Mouse (Mus musculus) lung, postnatal 14 days (tissue): ENCODE data around the gene Wdr66.
A peak's percentile ranks its signal among the peaks of the same experiment; 100 is the strongest.

Experiments used
- DNase-seq: peaks from one replicate; pipeline ENCODE4 v3.0.0; 2021

Gene Wdr66

DNA sequence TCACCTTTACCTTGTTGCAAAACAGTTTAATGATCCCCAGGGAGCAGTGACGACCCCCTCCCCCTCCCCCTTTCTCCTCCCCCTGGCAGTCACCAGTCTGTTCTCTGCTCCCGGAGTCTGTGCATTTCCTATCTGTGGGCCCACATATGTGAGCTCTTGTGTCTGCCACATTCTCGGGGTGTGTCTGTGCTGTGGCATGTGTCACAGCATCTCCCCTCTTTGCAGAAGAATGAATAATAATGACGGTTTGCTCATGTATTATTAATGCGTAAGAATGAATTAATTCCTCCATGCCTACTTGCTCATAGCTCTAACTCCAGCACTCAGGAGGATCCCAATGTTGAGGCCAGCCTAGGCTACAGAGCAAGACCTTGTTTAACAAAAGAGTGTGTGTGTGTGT lies 21.0 kb downstream of the Wdr66 start:
- no peak for DNase-seq

- DNase-seq: peak; percentile 8
Observed at GRCm38 (mm10) chr5:123276636-123277341, 24.9 kb downstream of the Wdr66 start.

GRCm38 (mm10) chr5:123277342-123277701 lies 25.4 kb downstream of the Wdr66 start:
- peak; percentile 33 for DNase-seq

DNA sequence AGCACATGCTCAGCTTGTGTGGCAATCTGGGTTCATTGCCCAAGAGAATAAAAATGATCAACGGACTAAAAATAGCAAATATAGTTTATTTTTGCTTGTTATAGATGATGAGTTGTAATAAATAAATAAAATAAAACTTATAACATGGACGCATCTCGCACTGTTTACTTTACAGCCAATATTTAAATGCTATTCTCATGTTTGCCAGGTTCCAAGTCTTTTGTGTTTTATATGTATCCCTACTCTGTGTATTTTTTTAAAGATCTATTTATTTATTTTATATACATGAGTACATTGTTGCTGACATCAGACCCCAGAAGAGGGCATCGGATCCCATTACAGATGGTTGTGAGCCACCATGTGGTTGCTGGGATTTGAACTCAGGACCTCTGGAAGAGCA lies 25.8 kb downstream of the Wdr66 start:
- DNase-seq: no peak

- DNase-seq: no peak
Observed at GRCm38 (mm10) chr5:123279248-123279647, 27.3 kb downstream of the Wdr66 start.

GRCm38 (mm10) chr5:123281336-123282136 lies 29.6 kb downstream of the Wdr66 start:
- no peak for DNase-seq

- DNase-seq: peak; percentile 58
Observed at GRCm38 (mm10) chr5:123285174-123285573, 33.3 kb downstream of the Wdr66 start.

GRCm38 (mm10) chr5:123288079-123288478 lies 36.2 kb downstream of the Wdr66 start:
- DNase-seq: peak; percentile 28

- no peak for DNase-seq
Observed at GRCm38 (mm10) chr5:123294653-123295052, 42.8 kb downstream of the Wdr66 start.

DNA sequence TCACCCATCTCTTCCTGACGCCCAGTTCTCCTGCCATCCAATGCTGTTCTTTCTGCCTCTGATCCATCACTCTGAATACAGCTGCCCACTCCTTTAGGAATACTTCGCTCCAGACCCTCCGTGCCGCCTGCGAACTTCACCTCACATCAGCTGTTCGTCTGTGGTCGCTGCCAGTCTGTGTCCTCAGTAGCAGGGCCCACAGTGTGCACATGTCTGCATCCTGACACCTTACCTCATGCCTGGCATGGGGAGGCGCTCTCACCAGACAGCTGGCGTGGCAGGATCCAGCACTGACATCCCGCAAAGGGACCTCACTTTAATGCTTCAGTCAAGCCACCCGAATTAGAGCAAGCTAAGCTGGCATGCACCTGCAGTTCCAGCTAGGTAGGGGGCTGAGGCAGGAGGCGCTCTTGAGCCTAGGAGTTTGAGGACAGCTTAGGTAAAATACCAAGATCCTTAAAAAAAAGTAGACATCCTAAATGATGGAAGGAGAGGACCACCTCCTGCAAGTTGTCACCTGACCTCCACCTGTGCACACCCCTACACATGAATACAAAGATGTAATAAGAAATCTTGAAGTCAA lies 44.4 kb downstream of the Wdr66 start:
- DNase-seq: peak; percentile 39

DNA sequence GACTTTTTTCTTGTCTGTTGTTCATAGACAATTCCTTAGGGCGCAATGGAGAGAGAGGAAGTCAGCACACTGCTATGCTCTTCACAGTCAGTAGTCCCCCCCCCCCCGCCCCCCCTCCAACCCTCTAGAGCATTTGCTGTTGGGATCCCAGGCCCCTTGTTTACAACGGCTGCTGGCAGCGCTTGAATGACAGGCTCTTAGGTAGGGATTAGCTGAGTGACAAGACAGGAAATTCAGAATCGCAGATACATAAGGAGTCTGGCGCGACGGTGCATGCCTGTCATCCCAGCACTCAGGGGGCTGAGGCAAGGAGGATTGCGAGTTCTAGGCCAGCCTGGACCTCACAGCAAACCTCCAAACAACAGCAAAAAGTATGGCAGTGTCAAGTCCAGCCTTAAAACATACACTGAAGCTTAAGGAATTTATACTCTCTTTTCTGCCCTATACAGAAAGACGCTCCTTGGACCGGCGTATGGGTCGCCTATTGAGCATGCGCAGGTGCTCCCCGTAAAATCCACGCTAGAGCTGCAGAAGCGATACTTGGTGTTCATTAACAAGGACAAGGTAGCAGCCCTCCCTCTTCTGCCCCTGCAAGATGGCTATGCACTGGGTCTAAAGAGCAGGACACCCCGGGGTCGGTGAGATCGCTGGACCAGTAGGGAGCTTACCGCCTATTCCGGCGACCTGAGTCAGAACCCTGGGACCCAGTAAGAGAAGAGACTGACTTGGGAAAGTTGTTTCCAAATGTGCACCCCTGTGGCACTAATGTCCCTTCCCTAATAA lies 45.3 kb downstream of the Wdr66 start:
- no peak for DNase-seq

GRCm38 (mm10) chr5:123297830-123298229 lies 45.9 kb downstream of the Wdr66 start:
- DNase-seq: no peak

GRCm38 (mm10) chr5:123298526-123298925 lies 46.6 kb downstream of the Wdr66 start:
- no peak for DNase-seq

- no peak for DNase-seq
Observed at GRCm38 (mm10) chr5:123300496-123301034, 48.7 kb downstream of the Wdr66 start.

DNA sequence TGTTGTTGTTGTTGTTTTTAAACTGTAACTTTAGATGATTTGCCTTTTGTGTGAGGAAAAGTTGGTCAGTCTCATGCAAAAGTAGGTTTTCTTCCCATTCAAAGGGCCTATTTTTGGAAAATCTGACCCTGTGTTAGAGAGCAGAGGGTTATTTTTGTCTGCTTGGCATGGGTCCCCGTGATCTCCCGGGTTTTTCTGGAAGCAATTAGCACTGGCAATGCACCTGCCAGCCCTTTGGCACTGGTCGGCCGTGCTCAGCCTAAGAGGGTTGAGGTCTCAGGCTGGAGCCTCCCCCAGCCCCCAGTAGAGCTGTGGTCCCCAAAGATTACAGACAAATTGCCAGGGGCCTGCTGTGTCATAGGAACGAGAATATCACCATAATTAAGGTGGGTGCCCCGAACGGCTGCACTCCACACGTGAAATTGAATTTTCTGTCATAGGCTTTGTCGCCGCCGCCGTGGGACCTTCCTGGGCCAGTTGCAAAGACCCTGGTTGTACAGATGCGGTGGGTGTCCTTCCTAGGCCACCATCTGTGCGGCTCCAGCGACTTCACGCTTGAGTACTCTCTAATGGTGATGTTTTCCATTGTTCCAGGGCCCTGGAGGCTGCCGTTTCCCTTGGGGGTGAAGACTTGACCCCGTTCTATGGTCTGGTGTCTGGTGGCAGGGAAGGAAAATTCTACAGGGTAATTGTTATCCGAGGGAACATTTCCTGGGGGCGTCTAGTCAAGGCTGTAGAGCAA lies 50.0 kb downstream of the Wdr66 start:
- no peak for DNase-seq

GRCm38 (mm10) chr5:123307630-123308282 lies 55.9 kb downstream of the Wdr66 start:
- DNase-seq: no peak

DNA sequence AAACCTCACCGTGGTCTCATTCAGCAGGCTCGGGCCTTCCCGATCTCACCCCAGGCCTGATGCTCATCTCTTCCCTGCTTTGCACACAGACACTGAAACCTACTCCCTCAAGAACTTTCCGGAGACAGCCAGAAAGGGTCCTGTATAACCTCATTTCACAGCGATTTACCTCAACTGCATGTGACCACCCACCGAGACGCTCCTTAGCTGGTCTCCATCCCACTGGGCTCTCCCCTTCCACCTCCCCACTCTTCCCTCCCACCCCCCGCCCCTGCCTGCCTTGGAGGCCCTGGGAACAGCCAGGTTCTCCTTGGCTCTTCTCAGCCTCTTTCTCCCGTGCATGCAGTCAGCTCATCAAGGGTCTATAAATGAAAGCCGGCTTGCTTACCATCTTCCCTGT lies 57.9 kb downstream of the Wdr66 start:
- DNase-seq: no peak

- DNase-seq: no peak
Observed at GRCm38 (mm10) chr5:123310221-123310620, 58.3 kb downstream of the Wdr66 start.

DNA sequence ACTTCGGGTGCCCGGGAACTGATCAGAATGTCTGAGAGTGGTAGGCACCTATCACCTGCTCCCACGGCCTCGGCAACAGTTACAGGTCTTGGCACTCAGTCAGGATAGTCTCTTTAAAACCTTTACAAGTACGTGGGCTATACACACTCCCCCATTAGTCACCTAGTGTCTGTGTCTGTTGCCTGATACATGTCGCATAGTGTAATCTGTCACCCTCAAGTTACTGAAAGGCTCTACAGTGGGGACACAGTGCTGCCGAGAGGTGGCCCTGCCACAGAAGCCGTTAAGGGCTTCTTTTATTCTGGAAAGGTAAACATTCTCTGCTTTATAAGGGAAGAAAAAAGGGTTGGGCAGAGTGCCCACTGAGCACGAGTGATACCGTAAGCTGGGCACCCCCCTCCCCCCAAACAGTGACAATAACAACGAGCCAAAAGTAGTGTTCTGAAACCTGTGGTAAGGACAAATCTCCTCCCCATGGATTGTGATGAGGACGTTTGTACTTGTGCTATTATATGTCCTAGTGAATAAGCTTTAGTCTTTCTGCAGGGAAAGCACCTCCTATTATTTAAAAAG lies 61.2 kb downstream of the Wdr66 start:
- no peak for DNase-seq

- no peak for DNase-seq
Observed at GRCm38 (mm10) chr5:123313851-123314380, 62.0 kb downstream of the Wdr66 start.
